ENCODE assay signal across 8 mouse cellular contexts in the genomic region with DNA sequence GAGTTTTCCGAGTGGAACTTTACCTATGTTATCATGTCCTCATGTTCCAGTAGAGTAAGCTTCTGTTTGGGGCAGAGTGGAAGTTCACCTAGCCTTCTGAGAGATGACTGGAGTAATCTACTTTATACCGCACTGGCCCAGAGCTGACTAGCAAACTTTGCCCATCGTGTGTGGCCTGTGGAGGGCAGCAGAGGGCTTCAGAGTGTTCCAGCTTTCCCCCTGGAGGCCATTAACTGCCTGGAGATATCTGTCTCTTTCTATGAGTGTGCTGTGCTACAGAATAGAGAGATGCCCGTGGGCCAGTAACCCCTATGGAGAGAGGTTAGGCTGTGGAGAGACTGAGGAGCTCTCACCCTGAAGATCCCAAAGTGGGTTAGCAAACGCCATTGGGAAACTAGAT.
A peak's percentile ranks its signal among the peaks of the same experiment; 100 is the strongest.
DNase-seq lines count a peak whose midpoint lies in the region; ATAC-seq and TF ChIP-seq lines count a peak whose summit lies in the region.

No protein-coding gene starts in this region.

- no peaks in the 10 kb centered on the region for H3K4me1 ChIP-seq in cerebellum, adult 2 months (ENCODE audit: control insufficient read depth, insufficient read depth, low read length)
- no peaks in the 10 kb centered on the region for H3K4me1 ChIP-seq in intestine, embryonic 14.5 days (replicated peaks; ENCODE audit: control insufficient read depth, insufficient read depth, low read length)
- no peaks in the 10 kb centered on the region for H3K4me1 ChIP-seq in stomach, embryonic 14.5 days (ENCODE audit: control insufficient read depth, insufficient read depth, low read length)

- 46% methylated on average over 5 of the region's 5 CpGs for WGBS in cerebellum, adult 2 months
- 46% methylated on average over 5 of the region's 5 CpGs for WGBS in intestine, embryonic 14.5 days
- WGBS in stomach, embryonic 14.5 days, result 51% methylated on average over 5 of the region's 5 CpGs

- H3K9me3 ChIP-seq in intestine, embryonic 14.5 days (ENCODE audit: control insufficient read depth, low read length), result no peaks in the 10 kb centered on the region
- no peaks in the 10 kb centered on the region for H3K9me3 ChIP-seq in stomach, embryonic 14.5 days (ENCODE audit: control insufficient read depth, low read depth, low read length)

- ATAC-seq in Patski, result peak; percentile 65
- 0 out of 2 replicates have a peak, but pooled peaks have one; percentile 47 for ATAC-seq in intestine, embryonic 14.5 days (replicated peaks; ENCODE audit: low FRiP score, low TSS enrichment, low read depth)
- peak; percentile 100 for ATAC-seq in megakaryocyte progenitor cell, adult 5-6 weeks (replicated peaks; ENCODE audit: poor library complexity)
- peak; percentile 46; the same call in 1 of the 2 replicates for ATAC-seq in stomach, embryonic 14.5 days (ENCODE audit: insufficient number of reproducible peaks, insufficient read depth, low FRiP score, low read depth)

- in situ Hi-C loops in Patski (cut with MboI; ENCODE audit: low pct_unique_long_range_greater_than_20kb), result loop anchor here (5.0 to 10.0 kb wide), 2 partner anchors 101 to 377 kb away; no protein-coding TSS in a partner anchor

- peak; percentile 11 to 19 for DNase-seq in cerebellum, adult 2 months
- no peak for DNase-seq in cerebellum, adult 11-12 months
- DNase-seq in Patski (ENCODE audit: low read depth, low spot score), result peak; percentile 19
- peak; percentile 72 for DNase-seq in embryo, embryonic 10.5 days (ENCODE audit: low spot score)
- DNase-seq in intestine, embryonic 14.5 days (ENCODE audit: low spot score), result peak; percentile 83
- DNase-seq in left cerebral cortex, adult 11 months (ENCODE audit: low spot score), result peak; percentile 14

- no peak overlapping the region for H3K4me3 ChIP-seq in cerebellum, adult 2 months (replicated peaks; ENCODE audit: insufficient read depth, low read depth, low read length)
- no peak overlapping the region for H3K4me3 ChIP-seq in intestine, embryonic 14.5 days (ENCODE audit: low read depth, low read length)
- no peak overlapping the region for H3K4me3 ChIP-seq in stomach, embryonic 14.5 days (ENCODE audit: low read depth, low read length)

- no peaks in the 10 kb centered on the region for H3K27me3 ChIP-seq in cerebellum, adult 2 months (ENCODE audit: control insufficient read depth, insufficient read depth, low read length)
- no peaks in the 10 kb centered on the region for H3K27me3 ChIP-seq in Patski
- H3K27me3 ChIP-seq in intestine, embryonic 14.5 days (replicated peaks; ENCODE audit: control insufficient read depth, insufficient read depth, low read length), result no peaks in the 10 kb centered on the region
- no peaks in the 10 kb centered on the region for H3K27me3 ChIP-seq in stomach, embryonic 14.5 days (ENCODE audit: control insufficient read depth, insufficient read depth, low read length)

- POLR2A ChIA-PET in Patski (lab: Charles Lee), result no interaction called here

- no peak overlapping the region for H3K9ac ChIP-seq in intestine, embryonic 14.5 days (ENCODE audit: low read length)
- H3K9ac ChIP-seq in stomach, embryonic 14.5 days (replicated peaks; ENCODE audit: low read depth, low read length), result no peak overlapping the region

- H3K27ac ChIP-seq in cerebellum, adult 2 months (ENCODE audit: insufficient read depth, low read length), result no peak overlapping the region
- H3K27ac ChIP-seq in intestine, embryonic 14.5 days (ENCODE audit: low read depth), result no peak overlapping the region
- H3K27ac ChIP-seq in stomach, embryonic 14.5 days (ENCODE audit: low read length), result no peak overlapping the region

- peak; percentile 50 for TF ChIP-seq CTCF in cerebellum, adult 2 months (IDR thresholded peaks at IDR 0.05; ENCODE audit: borderline replicate concordance, insufficient read depth, low read depth, low read length)
- peak; percentile 70 for TF ChIP-seq CTCF in Patski (IDR thresholded peaks at IDR 0.05)

- no peaks in the 10 kb centered on the region for H3K36me3 ChIP-seq in intestine, embryonic 14.5 days (ENCODE audit: control insufficient read depth, insufficient read depth, low read length)
- no peaks in the 10 kb centered on the region for H3K36me3 ChIP-seq in stomach, embryonic 14.5 days (ENCODE audit: control insufficient read depth, insufficient read depth, low read length)

- CTCF ChIA-PET in Patski (lab: Charles Lee), result interaction anchor here (0.7 to 1.4 kb wide), 4 partner anchors 8 to 54 kb away, joined by 3 to 5 read pairs (median 3); no protein-coding TSS in a partner anchor

- TF ChIP-seq POLR2A in cerebellum, adult 2 months (IDR thresholded peaks at IDR 0.05; ENCODE audit: borderline replicate concordance, insufficient read depth, low read length), result no peak

- H3K4me2 ChIP-seq in intestine, embryonic 14.5 days (ENCODE audit: low read length), result no peak overlapping the region
- H3K4me2 ChIP-seq in stomach, embryonic 14.5 days (replicated peaks; ENCODE audit: low read depth, low read length), result no peak overlapping the region

Comparison
In these comparisons a context has a peak if more than half of its experiments do, and no peak if none do; other contexts are left out.
1. ATAC-seq: peak in every context shown above with its lines; median percentile 100 in megakaryocyte progenitor cell, adult 5-6 weeks; 65 in Patski; 47 in intestine, embryonic 14.5 days; 46 in stomach, embryonic 14.5 days.